Mouse (Mus musculus): ENCODE results near the gene Sfrp5.

DNA sequence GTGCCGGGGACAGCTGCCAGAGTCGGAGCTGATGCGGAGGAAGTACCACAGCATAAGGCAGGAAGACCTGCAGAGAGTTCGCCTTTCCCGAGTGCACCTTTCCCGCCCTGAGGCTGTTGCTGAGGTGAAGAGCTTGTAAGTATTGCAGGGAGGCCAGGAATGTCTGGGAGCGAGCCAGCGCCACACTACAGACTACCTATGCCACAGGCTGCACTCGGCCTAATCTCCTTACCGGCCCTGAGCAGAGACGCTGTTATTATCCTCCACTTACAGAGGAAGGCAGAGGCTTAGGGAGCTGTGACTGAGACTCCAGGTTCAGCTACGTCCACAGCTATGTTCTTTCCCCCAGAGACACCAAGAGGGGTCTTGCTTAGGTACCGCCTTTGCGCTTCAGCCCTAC lies 22.7 kb downstream of the Sfrp5 start:
- no peak for TF ChIP-seq CTCF (IDR thresholded peaks at IDR 0.05; ENCODE audit: low read depth)
- no peak for TF ChIP-seq EP300 (IDR thresholded peaks at IDR 0.05; ENCODE audit: low read depth)

Measured in liver, postnatal 0 days (tissue).